Comparison of ENCODE assay signal across 17 mouse cellular contexts in genomic region chr6:11275214-11275613, GRCm38 (mm10).
"Had no signal": no experiment of that assay in that cellular context is flagged by ENCODE, and none has a peak within 500 bp of the region (broad histone marks: within the 10 kb centered on the region; RNA-seq: fewer than 3 reads in every experiment).

No protein-coding gene starts in this region.

- H3K27ac ChIP-seq: liver, embryonic 12.5 days; liver, embryonic 14.5 days; midbrain, embryonic 10.5 days; midbrain, embryonic 12.5 days; neural tube, embryonic 13.5 days; neural tube, embryonic 15.5 days had no signal

- H3K27me3 ChIP-seq: liver, embryonic 12.5 days; midbrain, embryonic 12.5 days; neural tube, embryonic 13.5 days; neural tube, embryonic 15.5 days had no signal

- H3K9me3 ChIP-seq: liver, embryonic 12.5 days; midbrain, embryonic 10.5 days; midbrain, embryonic 12.5 days; neural tube, embryonic 13.5 days; neural tube, embryonic 15.5 days had no signal

- H3K4me2 ChIP-seq: liver, embryonic 12.5 days; lung, embryonic 14.5 days; midbrain, embryonic 12.5 days; neural tube, embryonic 13.5 days; neural tube, embryonic 15.5 days had no signal

- H3K36me3 ChIP-seq: liver, embryonic 12.5 days; midbrain, embryonic 10.5 days; midbrain, embryonic 12.5 days; neural tube, embryonic 13.5 days; neural tube, embryonic 15.5 days had no signal

- H3K9ac ChIP-seq: liver, embryonic 12.5 days; liver, embryonic 14.5 days; lung, embryonic 14.5 days; midbrain, embryonic 12.5 days; neural tube, embryonic 13.5 days; neural tube, embryonic 15.5 days had no signal

- DNase-seq: lung, adult 18-20 months; lung, embryonic 14.5 days; lung, postnatal 10 days; lung, postnatal 4 days; midbrain, embryonic 14.5 days; retina, postnatal 1 day; right cerebral cortex, postnatal 14 days; thymus, postnatal 14 days; thymus, postnatal 36 days had no signal

- H3K4me3 ChIP-seq: liver, embryonic 12.5 days; midbrain, embryonic 10.5 days; midbrain, embryonic 12.5 days; myocyte; neural tube, embryonic 13.5 days; neural tube, embryonic 15.5 days had no signal

- H3K4me1 ChIP-seq: liver, embryonic 12.5 days; midbrain, embryonic 10.5 days; midbrain, embryonic 12.5 days; neural tube, embryonic 13.5 days; neural tube, embryonic 15.5 days had no signal

- ATAC-seq: liver, embryonic 12.5 days; midbrain, embryonic 16.5 days had no signal
